Mouse (Mus musculus): Measurements from ENCODE around the gene Prune1. TPM values are rescaled to one million over a fixed set of nuclear protein-coding genes. Genes with fewer than 3 reads are reported as not detected.

The Prune1 gene
- total RNA-seq, 2 experiments from 2014 or later = 20.1 to 21.9 TPM

DNA sequence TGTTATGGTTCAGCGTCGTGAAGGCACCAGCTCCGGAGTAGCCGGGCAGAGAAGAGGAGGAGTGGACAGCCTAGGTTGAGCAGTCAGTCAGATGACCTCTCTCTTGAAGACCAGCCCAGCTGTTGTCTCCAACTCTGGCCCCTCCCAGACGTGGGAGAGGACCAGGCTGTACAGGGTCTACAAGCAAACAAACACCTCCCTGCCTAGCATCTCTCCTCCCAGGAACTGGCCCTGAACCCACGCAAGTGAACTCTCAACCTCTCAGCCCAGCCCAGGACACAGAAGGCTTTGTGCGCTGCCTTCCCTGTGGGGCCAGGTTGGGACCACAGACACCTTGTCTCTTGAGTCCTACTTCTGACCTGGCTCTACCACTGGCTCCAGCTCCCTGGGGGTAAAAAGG lies 25.2 kb upstream of the Prune1 start, which contains the start of gene Anxa9:
Gene Anxa9 (minus strand): TSS at position 77 of the 400 bp plus-strand sequence.
- DNase-seq (ENCODE audit: low spot score in 2 of 2) = no peak

- DNase-seq (ENCODE audit: low spot score in 2 of 2) = no peak
These were observed 24.4 kb upstream of the Prune1 start for GRCm38 (mm10) chr3:95306244-95306643.

DNA sequence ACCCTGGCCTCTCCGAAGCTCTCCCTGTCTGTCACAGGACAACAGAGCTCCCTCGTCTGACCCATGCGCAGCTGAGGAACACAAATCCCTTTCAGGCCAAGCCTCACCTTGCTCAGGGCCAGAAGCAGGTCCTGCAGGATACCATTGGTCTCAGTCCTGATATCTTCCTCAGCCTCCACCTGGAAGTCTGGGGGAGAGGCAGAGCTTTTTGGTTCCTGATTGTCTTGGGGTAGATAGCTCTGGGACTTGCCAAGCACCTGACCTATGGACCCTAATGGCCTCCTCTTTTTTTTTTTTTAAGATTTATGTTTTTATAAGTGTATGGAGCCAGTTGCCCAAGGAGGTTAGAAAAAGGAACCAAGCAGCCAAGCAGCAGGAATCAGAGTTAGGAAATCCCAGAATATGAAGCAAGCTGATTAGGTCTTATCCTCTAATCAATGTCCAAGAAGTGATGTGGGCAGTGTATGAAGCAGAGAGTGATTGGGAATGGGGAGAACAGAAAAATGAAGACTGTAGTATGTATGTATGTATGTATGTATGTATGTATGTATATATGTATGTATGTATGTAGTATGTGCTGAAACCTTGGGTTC lies 19.4 kb upstream of the Prune1 start:
- no peak for DNase-seq (ENCODE audit: low spot score in 2 of 2)

GRCm38 (mm10) chr3:95298018-95298417 lies 16.1 kb upstream of the Prune1 start:
- no peak for DNase-seq (ENCODE audit: low spot score in 2 of 2)

DNA sequence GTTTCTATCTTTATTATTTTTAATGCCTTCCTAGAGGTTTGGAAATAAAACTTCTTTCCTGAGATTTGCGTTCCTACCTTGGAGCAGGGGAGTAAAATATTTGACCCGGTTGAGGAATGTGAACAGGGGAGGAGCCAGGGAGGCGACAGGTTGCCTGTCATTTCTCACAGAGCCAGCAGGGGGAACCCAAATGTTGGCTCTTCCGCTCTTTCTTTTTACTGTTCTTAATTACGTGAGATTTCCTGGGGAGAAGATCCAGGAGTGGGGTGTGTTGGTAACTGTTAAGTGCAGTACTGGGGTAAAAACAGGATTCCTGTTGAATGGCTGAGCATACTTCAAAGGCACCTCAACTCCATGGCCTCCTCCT lies 14.2 kb upstream of the Prune1 start:
- no peak for DNase-seq (ENCODE audit: low spot score in 2 of 2)

DNA sequence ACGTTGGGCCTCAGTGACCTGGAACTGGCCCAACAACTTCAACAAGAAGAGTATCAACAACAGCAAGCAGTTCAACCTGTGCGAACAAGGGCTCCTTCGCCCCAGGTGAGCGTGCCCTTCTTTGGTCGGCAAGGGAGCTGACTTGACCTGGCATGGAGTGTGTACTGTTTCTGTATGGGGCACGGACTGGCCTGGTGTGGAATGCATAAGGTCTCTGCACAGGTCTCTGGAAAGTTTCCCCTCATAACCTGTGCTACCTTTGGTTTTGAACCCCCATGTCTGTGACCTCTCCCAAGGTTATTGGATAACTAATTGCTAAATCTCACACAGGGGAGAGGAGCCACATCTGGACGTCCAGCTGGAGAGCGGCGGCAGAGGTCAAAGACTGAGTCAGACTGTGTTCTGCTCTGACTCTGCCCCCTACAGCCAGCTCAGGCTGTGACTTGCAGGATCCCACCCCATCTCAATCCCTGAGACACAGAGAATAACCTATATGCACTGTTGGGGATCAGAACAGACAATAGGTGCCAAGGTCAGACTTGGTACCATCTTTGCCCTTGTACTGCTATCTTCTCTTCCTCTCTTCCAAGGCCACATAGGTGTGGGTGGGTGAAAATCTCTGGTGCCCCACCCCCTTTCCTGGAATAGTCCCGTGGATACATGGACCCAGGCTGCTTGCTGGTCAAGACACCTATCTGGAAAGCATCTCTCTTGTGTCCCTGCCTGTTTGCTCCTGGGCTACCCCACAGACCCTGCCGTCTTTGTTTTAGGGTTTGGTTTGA lies 13.6 kb upstream of the Prune1 start:
- no peak for DNase-seq (ENCODE audit: low spot score in 2 of 2)

DNA sequence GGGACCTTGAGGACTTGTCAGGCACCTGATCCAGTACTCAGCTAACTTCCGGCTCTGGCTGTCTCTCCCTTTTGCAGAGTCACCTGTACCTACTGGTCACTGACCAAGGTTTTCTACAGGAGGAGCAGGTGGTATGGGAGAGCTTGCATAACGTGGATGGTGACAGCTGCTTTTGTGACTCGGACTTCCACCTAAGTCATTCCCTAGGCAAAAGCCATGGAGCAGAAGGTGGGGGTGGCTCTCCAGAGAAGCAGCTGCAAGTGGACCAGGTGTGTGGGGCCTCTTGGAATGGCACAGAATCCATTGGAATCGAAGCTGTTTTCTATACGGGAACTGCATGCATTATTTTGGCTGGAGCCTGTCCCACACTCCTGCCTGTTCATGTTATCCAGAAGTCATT lies 12.8 kb upstream of the Prune1 start:
- DNase-seq (ENCODE audit: low spot score in 2 of 2) = no peak

DNA sequence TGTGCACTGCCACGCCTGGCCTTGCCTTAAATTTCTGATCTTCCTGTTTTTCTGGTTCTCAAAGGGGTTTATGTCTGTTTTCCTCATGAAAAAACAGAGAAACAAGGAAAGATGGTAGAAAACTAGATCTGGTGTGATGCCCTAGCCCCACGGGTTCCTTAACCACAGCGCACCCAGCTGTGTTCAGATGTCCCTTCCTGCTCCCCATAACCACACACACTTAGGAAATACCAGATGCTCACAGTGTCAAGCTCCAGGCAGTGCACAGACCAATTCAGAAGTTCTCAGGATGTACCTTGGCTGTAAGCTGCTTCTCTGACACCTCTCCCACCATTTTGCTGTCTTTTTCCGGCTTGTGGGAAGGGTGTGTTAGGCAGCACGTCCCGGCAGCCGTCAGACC lies 12.4 kb upstream of the Prune1 start:
- no peak for DNase-seq (ENCODE audit: low spot score in 2 of 2)

GRCm38 (mm10) chr3:95293537-95293936 lies 11.7 kb upstream of the Prune1 start:
- DNase-seq (ENCODE audit: low spot score in 2 of 2) = no peak

- no peak for DNase-seq (ENCODE audit: low spot score in 2 of 2)
These were observed 11.0 kb upstream of the Prune1 start for GRCm38 (mm10) chr3:95292899-95293298.

GRCm38 (mm10) chr3:95291041-95291440 lies 9.2 kb upstream of the Prune1 start:
- no peak for DNase-seq (ENCODE audit: low spot score in 2 of 2)

GRCm38 (mm10) chr3:95290156-95290555 lies 8.3 kb upstream of the Prune1 start:
- DNase-seq (ENCODE audit: low spot score in 2 of 2) = no peak

DNA sequence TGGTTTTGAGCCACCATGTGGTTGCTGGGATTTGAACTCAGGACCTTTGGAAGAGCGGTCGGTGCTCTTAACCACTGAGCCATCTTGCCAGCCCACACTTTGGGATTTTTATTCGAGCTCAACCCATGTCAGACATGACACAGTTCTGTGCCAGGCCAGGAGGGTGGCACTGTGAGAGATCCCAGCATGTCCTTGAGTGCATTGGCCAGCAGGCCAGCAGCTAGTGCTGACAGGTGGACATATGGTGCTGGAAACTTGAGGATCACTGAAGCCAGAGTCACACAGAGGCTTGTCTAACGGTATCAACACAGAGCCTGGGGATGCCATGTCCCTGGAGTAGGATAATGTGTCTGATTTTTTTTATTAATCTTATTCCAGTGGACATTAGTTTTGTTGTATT lies 7.5 kb upstream of the Prune1 start:
- DNase-seq (ENCODE audit: low spot score in 2 of 2) = no peak

- DNase-seq (ENCODE audit: low spot score in 2 of 2) = no peak
These were observed 5.7 kb upstream of the Prune1 start for GRCm38 (mm10) chr3:95287541-95287940.

DNA sequence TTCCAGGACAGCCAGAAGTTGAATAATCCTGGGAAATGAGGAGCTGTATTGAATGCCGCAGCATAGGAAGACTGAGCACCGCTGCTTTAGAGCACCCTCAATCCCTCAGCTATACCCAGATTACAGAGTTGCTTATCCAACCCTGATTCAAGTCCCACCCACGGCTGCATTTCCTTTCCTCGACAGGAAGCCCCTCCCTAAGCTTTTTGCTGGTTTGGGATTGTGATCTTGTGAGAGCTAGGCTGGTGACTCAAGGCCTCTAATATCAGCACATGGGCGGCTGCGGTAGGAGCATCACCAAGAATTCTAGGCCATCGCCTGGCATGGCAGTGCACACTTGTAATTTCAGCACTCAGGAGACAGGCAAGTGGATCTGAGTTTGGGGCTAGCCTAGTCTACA lies 4.6 kb upstream of the Prune1 start:
- no peak for DNase-seq (ENCODE audit: low spot score in 2 of 2)

GRCm38 (mm10) chr3:95286011-95286410 lies 4.1 kb upstream of the Prune1 start:
- no peak for DNase-seq (ENCODE audit: low spot score in 2 of 2)

GRCm38 (mm10) chr3:95285390-95285789 lies 3.5 kb upstream of the Prune1 start:
- DNase-seq (ENCODE audit: low spot score in 2 of 2) = no peak

GRCm38 (mm10) chr3:95284501-95285281 lies 2.8 kb upstream of the Prune1 start:
- peak; percentile 38 to 46 for DNase-seq (ENCODE audit: low spot score in 2 of 2)

DNA sequence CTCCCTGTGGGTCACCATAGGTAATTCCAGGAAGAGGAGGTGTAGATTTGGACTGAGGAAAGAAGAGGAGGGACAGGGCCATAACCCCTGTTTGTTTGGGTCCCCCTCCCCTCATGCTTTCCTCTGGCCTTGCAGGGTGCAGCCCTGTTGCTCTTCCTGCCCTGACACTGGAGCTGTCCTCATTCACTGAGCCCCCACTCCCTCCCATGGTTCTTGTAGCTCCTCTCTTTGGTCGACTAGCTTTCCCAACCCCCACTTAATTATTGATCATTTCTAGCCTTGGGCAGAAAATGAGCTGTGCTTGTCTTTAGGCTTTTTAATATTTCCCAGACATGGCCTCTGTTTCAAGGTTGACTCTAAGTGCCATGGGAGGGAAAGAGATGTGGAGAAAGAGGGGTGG lies 2.2 kb upstream of the Prune1 start:
- no peak for DNase-seq (ENCODE audit: low spot score in 2 of 2)

DNA sequence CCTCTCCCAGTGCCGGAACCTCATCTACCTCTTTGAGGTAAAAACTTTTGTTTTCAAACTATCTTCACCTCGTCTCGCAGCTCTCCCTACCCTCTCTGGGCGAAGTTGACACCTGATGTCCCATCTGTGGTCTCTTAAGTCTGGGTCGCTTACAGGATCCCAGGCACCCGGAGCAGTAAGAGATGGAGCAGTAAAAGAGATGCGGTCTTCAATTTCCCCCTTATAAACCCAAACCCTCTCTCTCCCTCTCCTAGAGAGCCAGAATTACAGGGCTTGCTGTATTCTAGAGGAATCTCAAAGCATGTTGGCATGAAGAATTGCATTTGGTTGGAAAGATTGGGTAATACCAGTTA lies 1.7 kb upstream of the Prune1 start:
- no peak for DNase-seq (ENCODE audit: low spot score in 2 of 2)

- peak; percentile 73 to 74 for DNase-seq (ENCODE audit: low spot score in 2 of 2)
These were observed 1.2 kb upstream of the Prune1 start for GRCm38 (mm10) chr3:95282865-95283588.

All from adrenal gland, adult 18-20 months (tissue).